Mouse (Mus musculus): ENCODE results near the gene Osbpl10. TPM values are rescaled to one million over a fixed set of nuclear protein-coding genes. Genes with fewer than 3 reads are reported as not detected.

The Osbpl10 gene
- polyA plus RNA-seq, 1 experiment from 2014 or later: 0.90 TPM

GRCm38 (mm10) chr9:114999771-115000146, 21.4 kb downstream of the Osbpl10 start:
- Histone ChIP-seq H3K36me3 (replicated peaks; ENCODE audit: control insufficient read depth, insufficient read depth, low read depth, low read length) (no peaks in the 10 kb centered on the region), H3K27ac (replicated peaks; ENCODE audit: low read depth, low read length) (no peak overlapping the region), H3K4me3 (ENCODE audit: low read depth, low read length) (no peak overlapping the region), H3K9me3 (replicated peaks; ENCODE audit: control insufficient read depth, low read length) (no peaks in the 10 kb centered on the region), H3K4me2 (ENCODE audit: low read depth, low read length) (no peak overlapping the region), H3K27me3 (ENCODE audit: control insufficient read depth, insufficient read depth, low read length) (no peaks in the 10 kb centered on the region), H3K4me1 (ENCODE audit: control insufficient read depth, insufficient read depth, low read length) (no peaks in the 10 kb centered on the region), H3K9ac (replicated peaks; ENCODE audit: low read length) (no peak overlapping the region)
- DNase-seq (ENCODE audit: low spot score): no peak
- WGBS: 80% methylated on average over 5 of the region's 5 CpGs
- no peak for ATAC-seq (replicated peaks; ENCODE audit: insufficient number of reproducible peaks, low FRiP score, low TSS enrichment, low read depth)

- Histone ChIP-seq H3K4me3 (ENCODE audit: low read depth, low read length) (no peak overlapping the region), H3K27me3 (ENCODE audit: control insufficient read depth, insufficient read depth, low read length) (no peaks in the 10 kb centered on the region), H3K4me2 (ENCODE audit: low read depth, low read length) (no peak overlapping the region), H3K27ac (replicated peaks; ENCODE audit: low read depth, low read length) (no peak overlapping the region), H3K9ac (replicated peaks; ENCODE audit: low read length) (no peak overlapping the region), H3K36me3 (replicated peaks; ENCODE audit: control insufficient read depth, insufficient read depth, low read depth, low read length) (no peaks in the 10 kb centered on the region), H3K9me3 (replicated peaks; ENCODE audit: control insufficient read depth, low read length) (peaks cover 6% of the 10 kb centered on the region), H3K4me1 (ENCODE audit: control insufficient read depth, insufficient read depth, low read length) (no peaks in the 10 kb centered on the region)
- ATAC-seq (replicated peaks; ENCODE audit: insufficient number of reproducible peaks, low FRiP score, low TSS enrichment, low read depth) (no peak), DNase-seq (ENCODE audit: low spot score) (no peak)
- 79% methylated on average over 10 of the region's 10 CpGs for WGBS
Observed at GRCm38 (mm10) chr9:115005446-115005845, 27.1 kb downstream of the Osbpl10 start.

- Histone ChIP-seq H3K27me3 (ENCODE audit: control insufficient read depth, insufficient read depth, low read length) (no peaks in the 10 kb centered on the region), H3K4me3 (ENCODE audit: low read depth, low read length) (no peak overlapping the region), H3K9me3 (replicated peaks; ENCODE audit: control insufficient read depth, low read length) (peaks cover 6% of the 10 kb centered on the region), H3K4me2 (ENCODE audit: low read depth, low read length) (no peak overlapping the region), H3K27ac (replicated peaks; ENCODE audit: low read depth, low read length) (no peak overlapping the region), H3K36me3 (replicated peaks; ENCODE audit: control insufficient read depth, insufficient read depth, low read depth, low read length) (no peaks in the 10 kb centered on the region), H3K9ac (replicated peaks; ENCODE audit: low read length) (no peak overlapping the region), H3K4me1 (ENCODE audit: control insufficient read depth, insufficient read depth, low read length) (no peaks in the 10 kb centered on the region)
- ATAC-seq (replicated peaks; ENCODE audit: insufficient number of reproducible peaks, low FRiP score, low TSS enrichment, low read depth) (no peak), DNase-seq (ENCODE audit: low spot score) (no peak)
- WGBS: 79% methylated on average over 6 of the region's 6 CpGs
Observed at GRCm38 (mm10) chr9:115007776-115008175, 29.4 kb downstream of the Osbpl10 start.

GRCm38 (mm10) chr9:115008194-115008593, 29.8 kb downstream of the Osbpl10 start:
- Histone ChIP-seq H3K4me2 (ENCODE audit: low read depth, low read length) (no peak overlapping the region), H3K4me1 (ENCODE audit: control insufficient read depth, insufficient read depth, low read length) (no peaks in the 10 kb centered on the region), H3K27ac (replicated peaks; ENCODE audit: low read depth, low read length) (no peak overlapping the region), H3K36me3 (replicated peaks; ENCODE audit: control insufficient read depth, insufficient read depth, low read depth, low read length) (no peaks in the 10 kb centered on the region), H3K9me3 (replicated peaks; ENCODE audit: control insufficient read depth, low read length) (peaks cover 6% of the 10 kb centered on the region), H3K9ac (replicated peaks; ENCODE audit: low read length) (no peak overlapping the region), H3K4me3 (ENCODE audit: low read depth, low read length) (no peak overlapping the region), H3K27me3 (ENCODE audit: control insufficient read depth, insufficient read depth, low read length) (no peaks in the 10 kb centered on the region)
- no peak for ATAC-seq (replicated peaks; ENCODE audit: insufficient number of reproducible peaks, low FRiP score, low TSS enrichment, low read depth)
- WGBS: 81% methylated on average over 7 of the region's 7 CpGs
- no peak for DNase-seq (ENCODE audit: low spot score)

- DNase-seq (ENCODE audit: low spot score) (no peak), ATAC-seq (replicated peaks; ENCODE audit: insufficient number of reproducible peaks, low FRiP score, low TSS enrichment, low read depth) (no peak)
- Histone ChIP-seq H3K9me3 (replicated peaks; ENCODE audit: control insufficient read depth, low read length) (peaks cover 6% of the 10 kb centered on the region), H3K4me2 (ENCODE audit: low read depth, low read length) (no peak overlapping the region), H3K4me3 (ENCODE audit: low read depth, low read length) (no peak overlapping the region), H3K9ac (replicated peaks; ENCODE audit: low read length) (no peak overlapping the region), H3K4me1 (ENCODE audit: control insufficient read depth, insufficient read depth, low read length) (no peaks in the 10 kb centered on the region), H3K36me3 (replicated peaks; ENCODE audit: control insufficient read depth, insufficient read depth, low read depth, low read length) (no peaks in the 10 kb centered on the region), H3K27ac (replicated peaks; ENCODE audit: low read depth, low read length) (no peak overlapping the region), H3K27me3 (ENCODE audit: control insufficient read depth, insufficient read depth, low read length) (no peaks in the 10 kb centered on the region)
- WGBS: 62% methylated on average over 12 of the region's 12 CpGs
Observed at GRCm38 (mm10) chr9:115012367-115012766, 34.0 kb downstream of the Osbpl10 start.

- H3K4me3 ChIP-seq (ENCODE audit: low read depth, low read length): no peak overlapping the region
- H3K36me3 ChIP-seq (replicated peaks; ENCODE audit: control insufficient read depth, insufficient read depth, low read depth, low read length): no peaks in the 10 kb centered on the region
- H3K4me1 ChIP-seq (ENCODE audit: control insufficient read depth, insufficient read depth, low read length): no peaks in the 10 kb centered on the region
- H3K9ac ChIP-seq (replicated peaks; ENCODE audit: low read length): no peak overlapping the region
- 89% methylated on average over 7 of the region's 7 CpGs for WGBS
- H3K27ac ChIP-seq (replicated peaks; ENCODE audit: low read depth, low read length): no peak overlapping the region
- DNase-seq (ENCODE audit: low spot score) (no peak), ATAC-seq (replicated peaks; ENCODE audit: insufficient number of reproducible peaks, low FRiP score, low TSS enrichment, low read depth) (no peak)
- no peak overlapping the region for H3K4me2 ChIP-seq (ENCODE audit: low read depth, low read length)
- no peaks in the 10 kb centered on the region for H3K9me3 ChIP-seq (replicated peaks; ENCODE audit: control insufficient read depth, low read length)
- no peaks in the 10 kb centered on the region for H3K27me3 ChIP-seq (ENCODE audit: control insufficient read depth, insufficient read depth, low read length)
Observed at GRCm38 (mm10) chr9:115020141-115020540, 41.8 kb downstream of the Osbpl10 start.

GRCm38 (mm10) chr9:115021419-115021818, 43.0 kb downstream of the Osbpl10 start:
- ATAC-seq (replicated peaks; ENCODE audit: insufficient number of reproducible peaks, low FRiP score, low TSS enrichment, low read depth): no peak
- WGBS: 90% methylated on average over 2 of the region's 2 CpGs
- no peaks in the 10 kb centered on the region for H3K9me3 ChIP-seq (replicated peaks; ENCODE audit: control insufficient read depth, low read length)

GRCm38 (mm10) chr9:115023137-115023536, 44.8 kb downstream of the Osbpl10 start:
- 78% methylated on average over 3 of the region's 3 CpGs for WGBS
- no peak overlapping the region for H3K4me3 ChIP-seq (ENCODE audit: low read depth, low read length)
- no peak for ATAC-seq (replicated peaks; ENCODE audit: insufficient number of reproducible peaks, low FRiP score, low TSS enrichment, low read depth)
- no peak overlapping the region for H3K27ac ChIP-seq (replicated peaks; ENCODE audit: low read depth, low read length)
- H3K9me3 ChIP-seq (replicated peaks; ENCODE audit: control insufficient read depth, low read length): no peaks in the 10 kb centered on the region
- no peak for DNase-seq (ENCODE audit: low spot score)
- H3K4me2 ChIP-seq (ENCODE audit: low read depth, low read length): no peak overlapping the region
- no peak overlapping the region for H3K9ac ChIP-seq (replicated peaks; ENCODE audit: low read length)
- no peaks in the 10 kb centered on the region for H3K36me3 ChIP-seq (replicated peaks; ENCODE audit: control insufficient read depth, insufficient read depth, low read depth, low read length)
- no peaks in the 10 kb centered on the region for H3K4me1 ChIP-seq (ENCODE audit: control insufficient read depth, insufficient read depth, low read length)
- H3K27me3 ChIP-seq (ENCODE audit: control insufficient read depth, insufficient read depth, low read length): no peaks in the 10 kb centered on the region

More at GRCm38 (mm10) chr9:115021419-115021818, 43.0 kb downstream of the Osbpl10 start:
- no peak overlapping the region for H3K4me2 ChIP-seq (ENCODE audit: low read depth, low read length)
- no peaks in the 10 kb centered on the region for H3K27me3 ChIP-seq (ENCODE audit: control insufficient read depth, insufficient read depth, low read length)
- H3K27ac ChIP-seq (replicated peaks; ENCODE audit: low read depth, low read length): no peak overlapping the region
- DNase-seq (ENCODE audit: low spot score): no peak
- H3K4me1 ChIP-seq (ENCODE audit: control insufficient read depth, insufficient read depth, low read length): no peaks in the 10 kb centered on the region
- no peak overlapping the region for H3K9ac ChIP-seq (replicated peaks; ENCODE audit: low read length)
- H3K4me3 ChIP-seq (ENCODE audit: low read depth, low read length): no peak overlapping the region
- no peaks in the 10 kb centered on the region for H3K36me3 ChIP-seq (replicated peaks; ENCODE audit: control insufficient read depth, insufficient read depth, low read depth, low read length)

All from embryonic facial prominence, embryonic 11.5 days (tissue).